Mouse (Mus musculus) thymus, adult 2 months (tissue): Measurements from ENCODE around the gene Mrpl10. TPM values are rescaled to one million over a fixed set of nuclear protein-coding genes. Genes with fewer than 3 reads are reported as not detected.

ENCODE experiments used
- DNase-seq: peaks from one replicate; pipeline ENCODE4 v3.0.0; 2021
- H3K27ac ChIP-seq: fragments of 200-500 bp; 2 replicates; pipeline ENCODE4 v1.5.1; 2012; ENCODE audit warnings: low read length, control low read depth; ENCODE audit not compliant: control insufficient read depth, insufficient read depth
- H3K27me3 ChIP-seq: fragments of 200-500 bp; 2 replicates; pipeline ENCODE4 v1.6.1; 2012; ENCODE audit warnings: mild to moderate bottlenecking, low read length, moderate library complexity, mixed read lengths; ENCODE audit not compliant: control insufficient read depth, insufficient read depth
- H3K36me3 ChIP-seq: fragments of 200-500 bp; 2 replicates; pipeline ENCODE4 v1.6.1; 2012; ENCODE audit warnings: mild to moderate bottlenecking, low read length, moderate library complexity; ENCODE audit not compliant: control insufficient read depth, insufficient read depth
- H3K4me1 ChIP-seq: fragments of 200-500 bp; replicated peaks from 2 replicates; pipeline ENCODE4 v1.6.1; 2012; ENCODE audit warnings: low read length; ENCODE audit not compliant: control insufficient read depth, insufficient read depth
- H3K4me3 ChIP-seq: fragments of 200-500 bp; 2 replicates; pipeline ENCODE4 v1.5.1; 2012; ENCODE audit warnings: mild to moderate bottlenecking, low read length, control low read depth, moderate library complexity; ENCODE audit not compliant: control insufficient read depth, insufficient read depth
- CTCF ChIP-seq: fragments of 200-500 bp; IDR thresholded peaks from 2 replicates; pipeline ENCODE4 v1.5.1; 2012; ENCODE audit warnings: mild to moderate bottlenecking, control low read depth, low read length, moderate library complexity, borderline replicate concordance; ENCODE audit not compliant: control insufficient read depth, poor library complexity, insufficient read depth; ENCODE audit errors: extremely low read depth
- POLR2A ChIP-seq: fragments of 200-500 bp; IDR thresholded peaks from 2 replicates; pipeline ENCODE4 v1.6.1; 2012; ENCODE audit warnings: mild to moderate bottlenecking, low read length, control low read depth, moderate library complexity; ENCODE audit not compliant: control insufficient read depth, poor library complexity, insufficient read depth; ENCODE audit errors: extremely low read depth
- WGBS: fragments of 180-500 bp; shearing (Covaris S2); methylation state at CpG from one replicate; pipeline ENCODE4 v1.1.7; 2018; 5-methylcytosine and 5-hydroxymethylcytosine counted together
- polyA plus RNA-seq: library from polyadenylated mRNA; depleted of rRNA; stranded (reverse); fragments of >200 nt; gene quantifications from 2 replicates; pipeline ENCODE4 v1.2.3, GENCODE M21; 2012

The Mrpl10 gene
- polyA plus RNA-seq, 1 experiment, result 90.1 TPM

DNA sequence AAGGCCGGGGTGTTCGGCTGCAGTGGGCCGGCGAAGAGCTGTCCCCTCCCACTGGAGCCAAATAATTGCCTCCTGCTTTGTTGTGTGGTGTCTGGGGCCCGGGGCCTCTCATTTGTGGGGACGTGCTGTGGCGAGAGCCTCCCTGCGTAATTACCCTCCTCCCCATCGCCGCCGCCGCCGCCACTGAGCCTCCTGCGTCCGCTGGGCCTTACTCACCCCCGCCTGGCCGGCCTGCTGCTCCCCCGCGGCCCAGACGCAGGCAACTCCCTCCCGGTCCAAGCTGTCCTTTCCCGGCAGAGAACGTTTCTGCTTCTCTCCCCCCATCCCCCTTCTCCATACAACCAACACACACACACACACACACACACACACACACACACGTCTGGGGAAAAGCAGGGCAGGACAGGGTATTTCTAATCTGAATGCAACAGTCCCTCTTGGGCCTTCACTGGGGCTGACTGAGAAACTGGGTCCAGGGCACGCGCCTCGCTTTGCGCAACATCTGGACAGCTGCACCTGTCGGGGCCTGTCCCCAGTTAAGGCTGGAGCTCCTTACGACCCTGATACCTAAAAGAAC, 43.9 kb upstream of the Mrpl10 start:
- Histone ChIP-seq H3K4me3 (no peak overlapping the region), H3K4me1 (peaks cover 49% of the 10 kb centered on the region), H3K27me3 (no peaks in the 10 kb centered on the region; the same call in 1 of the 2 replicates), H3K36me3 (no peaks in the 10 kb centered on the region), H3K27ac (no peak overlapping the region)
- TF ChIP-seq CTCF (no peak), POLR2A (no peak)
- WGBS, result 31% methylated on average over 30 of the region's 30 CpGs
- DNase-seq, result no peak

DNA sequence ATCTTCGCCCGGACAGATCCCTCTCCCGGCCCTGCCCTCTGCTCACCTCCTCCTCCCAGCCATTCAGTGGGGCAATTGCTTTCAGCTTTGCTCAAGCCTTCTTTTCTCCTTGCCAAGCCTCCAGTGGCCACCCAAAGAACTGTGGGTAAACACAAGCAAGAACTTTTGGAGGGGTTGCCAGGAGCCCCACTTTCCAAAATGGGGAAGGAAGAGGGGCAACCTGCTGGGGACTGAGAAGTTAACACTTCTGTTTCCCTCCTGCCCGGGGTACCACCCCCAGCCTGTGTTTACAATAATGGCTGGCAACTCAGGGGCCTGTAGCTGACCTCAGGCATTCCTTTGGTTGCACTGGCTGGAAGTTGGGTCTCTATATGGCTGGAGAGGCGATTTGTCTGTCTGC, 38.2 kb upstream of the Mrpl10 start:
- DNase-seq, result no peak
- Histone ChIP-seq H3K4me1 (peaks cover 24% of the 10 kb centered on the region), H3K4me3 (no peak overlapping the region), H3K36me3 (no peaks in the 10 kb centered on the region), H3K27me3 (no peaks in the 10 kb centered on the region), H3K27ac (no peak overlapping the region)
- no peak for TF ChIP-seq CTCF
- no peak for TF ChIP-seq POLR2A
- WGBS, result 69% methylated on average over 5 of the region's 5 CpGs

DNA sequence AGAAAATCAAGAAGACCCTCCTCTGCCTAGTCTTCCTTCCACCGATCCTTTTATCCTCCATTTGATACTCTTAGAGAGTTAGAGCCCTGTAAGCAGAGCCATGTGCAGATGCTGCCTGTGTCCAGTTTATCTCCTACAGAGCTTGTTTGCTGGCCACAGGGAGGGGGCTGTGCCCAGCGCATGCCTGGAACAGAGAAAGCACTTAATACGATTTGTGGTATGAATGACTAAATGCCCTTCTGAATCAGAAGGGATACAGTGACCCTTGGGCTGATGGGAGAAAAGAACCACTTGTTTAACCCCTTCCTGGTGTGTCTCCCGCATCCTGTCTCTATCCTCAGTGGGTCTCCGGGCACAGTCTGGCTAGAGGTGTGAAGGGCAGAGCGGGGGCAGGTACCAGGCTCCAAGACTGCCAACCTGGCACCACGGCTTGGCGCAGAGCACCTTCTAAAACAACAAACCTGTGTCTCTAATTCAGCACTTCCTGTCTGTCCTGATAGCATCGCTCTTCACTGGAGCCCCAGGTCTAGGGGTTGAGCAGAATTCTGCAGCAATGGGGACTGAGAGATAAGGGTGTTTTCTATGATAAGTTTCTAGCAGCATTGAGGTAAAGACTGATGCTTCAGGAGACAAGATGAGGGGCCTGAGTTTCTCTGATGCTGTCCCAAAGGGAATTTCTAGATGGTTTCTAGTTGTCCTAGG, 34.1 kb upstream of the Mrpl10 start:
- no peak for DNase-seq
- 56% methylated on average over 9 of the region's 9 CpGs for WGBS

DNA sequence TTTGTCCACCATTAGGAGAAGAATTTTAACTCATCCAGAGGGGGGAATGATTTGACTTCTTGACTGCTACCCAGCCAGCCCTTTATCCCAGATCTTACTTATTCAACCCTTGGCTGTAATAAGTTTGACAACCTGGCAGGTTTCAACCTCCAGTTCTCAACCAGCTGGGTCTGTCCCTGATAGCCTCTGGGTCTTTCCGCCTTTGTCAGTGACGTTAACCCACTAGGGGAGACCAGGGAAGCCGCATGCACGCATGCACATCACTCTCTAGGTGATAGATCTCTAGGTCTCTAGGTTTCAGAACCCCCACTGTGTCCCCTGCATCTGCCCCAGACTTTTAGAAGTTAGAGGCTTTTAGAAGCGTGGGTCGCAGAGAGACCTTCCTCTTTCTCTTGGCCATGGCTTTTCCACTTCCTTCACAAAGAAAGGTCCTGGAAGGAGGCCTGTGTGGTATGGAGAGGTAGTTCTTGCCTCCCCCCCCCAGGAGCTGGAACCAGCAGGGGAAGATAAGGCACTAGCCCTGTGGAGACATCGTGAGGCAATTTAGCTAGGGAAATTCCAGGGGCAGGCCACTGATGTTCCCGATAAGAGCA, 32.1 kb upstream of the Mrpl10 start:
- Histone ChIP-seq H3K4me3 (no peak overlapping the region), H3K27ac (no peak overlapping the region), H3K4me1 (peaks cover 20% of the 10 kb centered on the region), H3K36me3 (no peaks in the 10 kb centered on the region), H3K27me3 (no peaks in the 10 kb centered on the region)
- WGBS, result 81% methylated on average over 8 of the region's 8 CpGs
- DNase-seq, result no peak
- TF ChIP-seq CTCF, result no peak

More for the DNA sequence above, 34.1 kb upstream of the Mrpl10 start:
- Histone ChIP-seq H3K36me3 (no peaks in the 10 kb centered on the region), H3K4me1 (peaks cover 20% of the 10 kb centered on the region), H3K4me3 (no peak overlapping the region), H3K27ac (peak overlapping the region; percentile 19; the same call in 1 of the 2 replicates), H3K27me3 (no peaks in the 10 kb centered on the region)
- TF ChIP-seq POLR2A, result no peak
- TF ChIP-seq CTCF, result no peak

DNA sequence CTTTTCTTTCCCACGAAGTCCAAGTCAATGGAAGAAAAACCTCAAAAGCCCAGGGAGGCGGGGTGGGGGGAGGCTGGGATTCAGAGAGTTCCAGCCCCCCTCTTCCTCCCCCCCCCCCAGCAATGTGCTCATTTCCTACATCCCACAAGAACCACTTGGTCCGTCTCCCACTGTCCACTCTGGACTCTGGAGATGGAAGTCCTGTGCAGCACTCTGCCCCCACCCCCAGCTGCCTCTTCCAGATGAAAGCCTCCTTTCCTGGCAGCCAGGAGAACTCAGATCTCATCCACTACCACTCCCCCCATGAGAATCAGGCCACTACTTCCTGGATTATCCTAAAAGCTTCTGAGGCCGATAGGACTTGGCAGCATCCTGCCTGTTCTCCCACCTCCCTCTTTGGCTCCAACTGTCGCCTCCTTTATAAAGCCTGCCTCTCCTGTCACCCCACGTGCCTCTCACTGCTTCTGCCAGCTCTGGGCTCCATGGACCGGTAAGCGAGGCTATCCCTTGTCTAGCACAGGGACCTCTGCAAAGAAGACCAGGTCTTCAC, 28.2 kb upstream of the Mrpl10 start, which contains the start of gene Sp6:
Gene Sp6, plus strand, starts transcription at position 274 of the 550 bp plus-strand sequence.
- 75% methylated on average over 8 of the region's 8 CpGs for WGBS
- H3K4me1 ChIP-seq, result peaks cover 10% of the 10 kb centered on the region
- H3K4me3 ChIP-seq, result no peak within 1 kb of the TSS
- no peak within 1 kb of the TSS for H3K27ac ChIP-seq
- H3K36me3 ChIP-seq, result no peaks in the 10 kb centered on the region
- TF ChIP-seq POLR2A (no peak), CTCF (no peak)
- DNase-seq, result no peak
- H3K27me3 ChIP-seq, result peaks cover 14% of the 10 kb centered on the region

DNA sequence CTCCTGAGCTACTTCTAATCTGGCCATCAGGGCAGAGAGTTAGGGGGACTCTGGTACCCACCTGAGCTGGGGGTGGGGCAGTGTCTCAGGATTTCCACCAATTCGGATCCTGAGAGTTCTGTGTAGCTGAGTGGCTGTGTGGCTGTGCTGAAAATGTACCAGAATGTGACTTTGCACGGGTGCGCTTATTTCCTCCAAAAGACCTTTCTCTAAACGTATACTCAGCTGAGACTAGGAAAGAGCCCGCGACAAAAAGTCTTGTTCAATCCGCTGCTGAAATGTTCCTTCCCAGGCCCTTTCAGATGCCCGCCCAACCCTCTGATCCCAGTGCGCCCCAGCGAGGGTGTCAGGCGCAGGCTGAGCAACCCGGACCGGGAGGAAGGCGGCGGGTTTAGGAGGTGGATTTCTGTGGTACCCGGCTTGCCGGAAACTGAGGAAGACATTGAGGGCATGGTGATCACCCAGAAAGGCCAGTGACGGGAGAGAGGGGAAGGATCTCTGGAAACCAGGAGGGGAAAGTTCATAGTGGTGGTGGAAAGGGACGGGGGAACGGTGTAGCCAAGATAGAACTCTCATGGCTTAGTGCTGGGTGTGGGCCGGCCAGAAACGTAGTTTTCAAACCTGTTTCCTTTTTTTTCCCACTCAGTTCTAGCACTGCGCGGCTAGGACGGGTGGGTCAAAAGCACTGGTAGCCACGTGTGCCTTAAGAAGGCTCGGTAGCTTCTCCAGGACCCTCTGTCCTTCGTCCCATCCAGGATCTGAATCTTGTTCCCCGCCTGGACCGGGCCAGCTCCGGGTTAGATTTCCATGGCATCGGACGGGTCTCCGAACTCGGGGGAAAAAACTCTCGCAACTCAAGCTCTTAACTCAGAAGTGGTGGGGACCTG, 23.4 kb upstream of the Mrpl10 start:
- H3K4me3 ChIP-seq, result peak overlapping the region; percentile 34
- no peak overlapping the region for H3K27ac ChIP-seq
- peaks cover 38% of the 10 kb centered on the region for H3K4me1 ChIP-seq
- WGBS, result 2% methylated on average over 36 of the region's 36 CpGs
- DNase-seq, result no peak
- peaks cover 32% of the 10 kb centered on the region for H3K27me3 ChIP-seq
- TF ChIP-seq CTCF (no peak), POLR2A (no peak)
- H3K36me3 ChIP-seq, result no peaks in the 10 kb centered on the region
